Mouse (Mus musculus): Measurements from ENCODE around the gene Trim15.
"Not testable (repeated sequence)": the region's sequence is repeated elsewhere in the genome, so short reads cannot be mapped to it uniquely, and the experiment has no call there.

The Trim15 gene

DNA sequence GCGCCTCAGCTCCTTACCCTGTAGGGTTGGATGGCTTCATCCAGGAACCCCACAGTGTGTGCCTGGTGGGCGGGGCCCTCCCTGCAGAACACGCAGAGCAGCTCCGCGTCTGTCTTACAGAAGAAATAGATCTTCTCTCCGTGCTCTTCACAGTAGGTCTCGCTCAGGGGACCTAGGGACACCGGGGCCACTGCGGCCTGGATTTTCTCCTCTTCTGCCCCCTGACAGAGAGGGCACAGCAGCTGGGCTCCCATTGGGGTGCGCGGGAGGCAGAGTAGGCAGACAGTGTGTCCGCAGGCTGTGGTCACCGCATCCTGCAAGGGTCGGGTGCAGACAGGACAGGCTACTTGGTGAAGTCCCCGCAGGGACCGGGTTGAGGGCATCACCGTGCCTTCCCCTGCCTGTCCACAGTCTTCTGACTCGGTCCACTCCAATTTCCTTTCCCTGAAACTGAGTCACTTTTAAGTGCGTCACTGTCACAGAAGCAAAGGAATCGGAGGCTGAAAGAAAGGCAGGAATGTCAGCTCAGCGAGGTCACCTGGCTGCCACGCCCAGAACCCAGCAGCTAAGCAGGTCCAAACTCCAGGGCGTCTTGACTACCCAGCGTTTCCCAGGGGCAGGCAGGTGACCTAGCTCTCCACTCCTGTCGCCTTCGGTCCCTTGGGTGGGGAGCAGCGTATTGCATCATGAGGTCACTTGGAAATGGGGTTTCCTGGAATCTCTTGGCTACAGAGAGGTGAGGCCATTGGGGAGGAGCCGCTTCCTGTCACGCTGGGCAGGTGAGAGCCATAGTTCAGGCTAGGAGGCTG, at the start of gene Trim15:
TSS of gene Trim15 (minus strand) at position 492 of the 809 bp plus-strand sequence.
- no peak for DNase-seq (ENCODE audit: low spot score in 2 of 2)

DNA sequence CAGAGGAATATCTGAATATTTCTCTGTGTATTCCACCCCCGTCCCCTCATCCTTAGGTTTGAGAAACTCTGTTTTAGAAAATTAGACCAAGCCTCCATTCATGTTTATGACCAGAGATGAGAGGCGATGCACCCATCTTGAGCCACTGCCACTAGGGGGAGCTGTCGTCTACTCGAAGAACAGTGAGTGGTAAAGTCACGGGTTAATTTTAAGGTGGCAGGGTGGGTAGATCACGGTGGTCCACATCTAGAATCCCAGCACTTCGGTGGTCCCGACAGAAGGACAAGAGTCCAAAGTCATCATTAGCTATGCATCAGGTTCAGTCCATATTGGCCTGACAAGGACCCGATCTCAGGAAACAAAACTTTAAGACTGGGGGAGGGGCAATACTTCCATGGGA, 48.1 kb upstream of the Trim15 start:
- peak; percentile 57 to 60 for DNase-seq (ENCODE audit: low spot score in 2 of 2)

DNA sequence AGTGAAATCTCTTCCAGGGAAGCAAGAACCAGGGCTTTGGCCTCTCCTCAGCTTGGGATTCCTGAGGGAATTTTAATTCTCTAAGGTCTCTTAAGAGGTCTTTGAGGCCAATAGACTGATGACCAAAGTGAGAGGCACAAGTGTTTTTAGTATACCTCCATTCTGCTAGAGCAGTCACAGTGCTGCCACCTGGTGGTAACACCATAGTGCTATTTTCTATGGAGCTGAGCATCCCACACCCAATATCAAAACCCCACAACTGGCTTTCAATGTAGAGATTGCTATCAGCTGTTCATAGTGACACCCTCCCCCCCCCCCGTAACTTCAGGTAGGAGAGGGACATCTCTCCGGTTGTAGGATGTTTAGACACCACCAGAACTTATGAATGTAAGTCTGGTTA, 47.1 kb upstream of the Trim15 start:
- peak; percentile 68 to 82 for DNase-seq (ENCODE audit: low spot score in 2 of 2)

DNA sequence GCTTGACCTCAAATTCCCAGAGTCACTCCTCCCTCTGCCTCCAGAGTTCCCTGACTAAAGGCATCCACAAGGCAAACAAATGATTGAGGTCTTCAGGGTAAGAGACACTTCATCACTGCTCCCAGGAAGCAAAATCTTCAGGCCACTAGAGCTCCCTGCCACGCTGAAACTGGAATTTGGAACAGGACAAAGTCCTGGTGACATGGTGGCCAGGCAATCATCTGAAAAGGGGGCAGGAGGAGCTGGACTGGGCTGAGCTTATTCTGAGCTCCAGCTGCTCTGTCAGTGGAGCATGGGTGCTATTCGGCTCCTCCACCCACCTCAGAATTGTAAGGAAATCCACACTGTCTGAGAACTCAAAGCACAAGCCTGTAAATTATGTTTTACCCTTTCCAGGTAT, 45.0 kb upstream of the Trim15 start:
- DNase-seq (ENCODE audit: low spot score in 2 of 2): no peak

DNA sequence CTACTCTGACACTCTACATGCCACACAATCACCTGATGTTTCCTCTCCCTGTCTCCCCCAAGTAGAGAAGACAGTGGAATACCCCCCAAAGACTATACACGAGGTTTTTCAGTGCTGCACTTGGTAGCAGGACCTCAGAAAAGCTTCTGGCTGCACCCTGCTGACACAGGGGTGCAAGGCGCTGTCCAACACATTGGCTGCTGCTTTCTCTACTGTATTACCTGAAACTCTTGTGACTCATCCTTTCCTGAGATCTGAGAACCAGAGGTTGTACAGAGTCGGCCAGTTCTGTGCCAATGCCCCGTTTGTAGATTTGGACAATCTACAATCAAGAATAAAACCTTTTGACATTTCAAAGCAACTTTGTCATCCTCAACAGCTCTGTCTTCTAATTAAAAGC, 42.8 kb upstream of the Trim15 start:
- DNase-seq (ENCODE audit: low spot score in 2 of 2): no peak

DNA sequence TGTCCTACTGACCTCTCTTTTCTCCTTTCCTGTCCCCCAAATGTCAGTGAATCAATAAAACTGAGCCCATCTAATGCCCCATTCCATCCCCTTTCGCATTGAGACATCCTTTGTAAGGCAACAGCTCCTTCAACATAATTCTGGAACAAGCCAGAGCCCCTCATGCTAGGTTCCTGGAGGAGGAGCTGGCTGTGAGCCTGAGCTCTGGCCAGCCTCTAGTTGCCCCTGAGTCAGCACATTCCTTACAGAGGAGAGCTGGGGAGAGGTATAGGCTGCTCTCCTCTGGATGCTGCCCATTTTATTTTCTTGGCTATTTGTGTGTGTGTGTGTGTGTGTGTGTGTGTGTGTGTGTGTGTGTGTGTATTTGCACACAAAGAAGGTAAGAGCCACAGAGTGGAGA, 41.2 kb upstream of the Trim15 start:
- no peak for DNase-seq (ENCODE audit: low spot score in 2 of 2)

DNA sequence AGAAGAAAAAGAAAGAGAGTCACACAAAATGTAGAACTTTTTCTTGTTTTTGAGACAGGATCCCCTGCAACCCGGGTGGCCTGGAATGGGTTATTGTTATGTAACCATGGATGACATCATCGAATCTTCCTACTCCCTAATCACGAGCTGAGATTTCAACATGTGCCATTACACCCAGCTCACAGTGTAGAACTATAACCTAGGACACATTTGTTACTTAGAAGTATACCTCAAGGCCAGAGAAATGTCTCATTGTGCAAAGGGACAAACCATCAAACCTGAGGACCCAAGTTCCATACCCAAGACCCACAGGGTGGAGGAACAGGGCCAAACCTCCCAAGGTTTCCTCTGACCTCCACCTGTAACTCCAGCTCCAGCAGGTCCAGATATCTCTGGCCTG, 36.6 kb upstream of the Trim15 start:
- DNase-seq (ENCODE audit: low spot score in 2 of 2): no peak

DNA sequence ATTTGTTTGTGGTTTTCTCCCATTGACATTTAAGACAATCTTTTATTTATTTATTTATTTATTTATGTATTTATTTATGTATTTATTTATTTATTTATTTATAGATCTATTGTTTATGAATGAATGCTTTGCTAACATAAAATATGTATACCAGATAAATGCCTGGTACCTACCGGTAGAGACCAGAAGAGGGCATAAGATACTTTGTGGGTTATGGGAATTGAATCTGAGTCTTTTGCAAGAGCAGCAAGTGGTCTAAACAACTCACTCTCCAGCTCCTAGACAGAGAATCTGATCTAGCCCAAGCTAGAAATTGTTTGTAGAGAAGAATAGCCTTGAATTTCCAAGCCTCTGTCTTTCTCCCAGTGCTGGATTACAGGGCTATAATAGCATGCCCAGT, 33.7 kb upstream of the Trim15 start:
- no peak for DNase-seq (ENCODE audit: low spot score in 2 of 2)

DNA sequence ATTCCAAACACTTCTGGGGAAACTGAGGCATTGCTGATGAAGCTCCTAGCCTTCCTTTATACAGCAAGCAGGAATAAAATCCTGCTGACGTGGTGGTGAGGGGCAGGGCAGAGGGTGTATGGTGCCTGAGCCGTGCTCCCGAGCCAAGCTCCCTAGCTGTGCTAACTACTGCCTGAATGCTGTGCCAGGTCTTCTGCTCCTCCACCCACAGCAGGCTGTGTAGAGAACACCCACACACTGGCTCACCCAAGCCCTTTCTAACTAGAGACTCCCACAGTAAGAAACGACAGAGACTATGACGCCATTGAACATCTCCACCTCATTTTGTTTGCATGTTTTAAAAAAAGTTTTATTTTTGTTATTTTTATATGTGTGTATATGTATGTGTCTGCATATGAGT, 33.0 kb upstream of the Trim15 start:
- peak; percentile 22 to 23 for DNase-seq (ENCODE audit: low spot score in 2 of 2)

DNA sequence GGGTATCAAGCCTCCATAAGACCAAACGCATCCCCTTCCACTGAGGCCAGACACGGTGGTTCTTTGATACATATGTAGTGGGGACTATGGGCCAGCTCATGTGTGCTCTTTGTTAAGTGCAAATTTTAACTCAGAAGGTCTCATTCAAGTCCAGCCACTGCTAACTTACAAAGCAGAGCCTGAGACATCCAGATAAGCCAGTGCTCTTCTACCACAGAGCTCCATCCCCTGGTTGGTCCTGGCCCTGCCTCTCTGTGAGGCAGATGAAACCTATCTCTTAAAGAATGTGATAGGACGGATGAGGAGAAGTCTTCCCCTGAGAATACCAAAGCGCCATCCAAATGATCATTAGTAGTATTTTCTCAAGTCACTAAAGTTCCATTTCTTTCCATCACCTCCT, 32.4 kb upstream of the Trim15 start:
- no peak for DNase-seq (ENCODE audit: low spot score in 2 of 2)

DNA sequence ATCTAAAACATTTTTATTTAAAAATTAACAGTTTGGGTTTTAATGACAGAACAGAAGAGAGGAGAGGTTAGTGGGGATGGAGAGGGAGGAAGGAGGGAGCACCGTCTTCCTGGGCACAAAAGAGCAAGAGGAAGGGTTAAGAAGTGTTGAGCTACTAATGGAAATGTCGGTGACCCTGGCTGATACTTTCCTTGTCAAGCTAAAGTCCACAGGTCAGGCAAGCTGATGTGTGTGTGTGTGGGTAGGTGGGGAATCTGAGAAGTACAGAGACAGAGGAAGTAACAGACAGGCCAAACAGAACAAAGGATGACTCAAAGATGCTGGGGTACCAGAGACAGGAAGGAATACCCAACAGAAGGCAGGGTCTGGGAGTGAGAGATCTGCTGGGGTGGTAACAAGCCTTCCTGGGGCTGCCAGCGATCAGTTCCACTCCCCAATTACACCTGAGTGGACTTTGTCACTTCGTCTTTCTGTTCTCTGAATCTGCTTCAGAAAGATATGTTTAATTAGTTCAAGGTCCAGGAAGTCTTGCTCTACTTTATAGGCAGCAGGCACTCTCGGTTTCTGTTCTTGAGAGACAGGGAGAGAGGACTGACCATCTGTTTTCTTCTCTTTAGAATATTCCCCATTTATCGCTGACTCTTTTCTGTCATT, 30.7 kb upstream of the Trim15 start, which contains the start of gene Trim31:
TSS of gene Trim31 (plus strand) at position 567 of the 654 bp plus-strand sequence.
- DNase-seq (ENCODE audit: low spot score in 2 of 2): no peak

DNA sequence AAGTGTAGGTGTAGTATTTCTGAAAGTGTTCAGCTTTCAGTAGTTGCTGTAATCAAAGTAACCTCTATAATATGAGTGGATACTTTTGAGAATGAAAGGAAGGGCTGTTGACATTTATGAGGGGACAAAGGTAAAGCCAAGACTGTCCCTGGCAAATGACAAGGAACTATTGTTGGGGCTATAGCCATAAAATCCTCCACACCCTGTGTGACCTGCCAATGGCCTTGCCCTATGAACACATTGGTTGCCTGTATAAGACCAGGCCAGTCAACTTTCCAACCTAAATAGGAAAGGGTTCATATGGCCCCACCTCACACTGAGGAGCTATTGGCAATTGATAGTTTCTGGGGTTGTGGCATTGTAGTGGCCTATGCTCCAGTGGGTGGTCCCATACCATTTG, 30.1 kb upstream of the Trim15 start:
- DNase-seq (ENCODE audit: low spot score in 2 of 2): no peak

DNA sequence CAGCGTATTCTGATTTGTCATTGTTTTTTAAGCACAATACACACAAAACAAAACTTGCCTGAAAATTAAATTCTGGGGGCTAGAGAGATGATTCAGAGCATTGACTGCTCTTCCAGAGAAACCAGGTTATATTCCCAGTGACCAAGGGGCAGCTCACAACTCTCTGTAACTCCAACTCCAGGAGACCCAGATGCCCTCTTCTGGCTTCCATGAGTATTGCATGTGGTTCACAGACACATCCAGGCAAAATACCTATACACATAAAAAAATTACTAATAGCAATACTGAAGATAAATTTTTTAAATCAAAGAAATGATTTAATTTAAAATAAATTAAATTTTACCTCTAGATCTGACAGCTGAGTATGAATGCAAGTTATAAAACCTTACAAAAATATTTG, 29.6 kb upstream of the Trim15 start:
- DNase-seq (ENCODE audit: low spot score in 2 of 2): peak in 1 of 2 experiments; percentile 25

DNA sequence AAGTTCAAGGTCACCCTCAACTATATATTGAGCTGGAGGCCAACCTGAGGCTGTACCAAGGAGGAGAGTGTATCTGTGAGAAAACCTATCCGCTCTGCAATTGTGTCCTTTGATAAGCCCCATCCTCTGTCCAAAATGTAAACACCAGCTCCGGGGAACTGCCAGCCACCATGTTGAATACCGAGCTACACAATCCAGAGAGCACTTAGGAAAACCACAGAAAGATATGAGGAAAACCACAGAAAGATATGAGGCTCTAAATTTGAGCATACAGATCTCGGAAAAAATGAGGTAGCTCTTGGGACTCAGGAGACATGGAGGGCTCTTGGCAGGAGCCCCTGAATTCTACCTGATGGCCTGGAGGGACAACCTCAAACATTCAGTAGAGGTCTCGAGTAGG, 26.4 kb upstream of the Trim15 start:
- no peak for DNase-seq (ENCODE audit: low spot score in 2 of 2)

DNA sequence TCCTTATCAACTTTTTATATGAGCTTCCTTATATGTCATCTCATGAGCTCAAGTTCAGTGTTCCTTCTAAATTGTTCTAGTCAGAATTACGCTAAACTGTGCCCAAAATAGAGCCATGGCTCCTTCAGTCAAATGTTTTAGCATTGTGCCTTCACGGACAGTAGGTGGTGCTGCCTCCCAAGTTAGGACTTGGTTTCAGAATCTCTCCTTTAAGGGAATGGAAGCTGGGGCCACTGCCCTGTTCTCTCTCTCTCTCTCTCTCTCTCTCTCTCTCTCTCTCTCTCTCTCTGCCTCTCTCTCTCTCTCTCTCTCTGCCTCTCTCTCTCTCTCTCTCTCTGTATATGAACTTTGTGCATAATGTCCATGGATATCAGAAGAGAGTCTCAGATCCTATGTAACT, 25.4 kb upstream of the Trim15 start:
- DNase-seq (ENCODE audit: low spot score in 2 of 2): peak; percentile 24 to 39

DNA sequence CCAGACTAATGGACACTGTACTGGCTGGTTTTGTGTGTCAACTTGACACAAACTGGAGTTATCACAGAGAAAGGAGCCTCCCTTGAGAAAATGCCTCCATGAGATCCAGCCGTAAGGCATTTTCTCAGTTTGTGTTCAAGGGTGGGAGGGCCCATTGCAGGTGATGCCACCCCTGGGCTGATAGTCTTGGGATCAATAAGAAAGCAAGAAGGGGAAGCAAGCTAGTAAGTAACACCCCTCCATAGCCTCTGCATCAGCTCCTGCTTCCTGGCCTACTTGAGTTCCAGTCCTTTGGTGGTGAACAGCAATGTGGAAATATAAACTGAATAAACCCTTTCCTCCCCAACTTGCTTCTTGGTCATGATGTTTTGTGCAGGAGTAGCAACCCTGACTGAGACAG, 24.5 kb upstream of the Trim15 start:
- not testable (repeated sequence) for DNase-seq (ENCODE audit: low spot score in 2 of 2)

DNA sequence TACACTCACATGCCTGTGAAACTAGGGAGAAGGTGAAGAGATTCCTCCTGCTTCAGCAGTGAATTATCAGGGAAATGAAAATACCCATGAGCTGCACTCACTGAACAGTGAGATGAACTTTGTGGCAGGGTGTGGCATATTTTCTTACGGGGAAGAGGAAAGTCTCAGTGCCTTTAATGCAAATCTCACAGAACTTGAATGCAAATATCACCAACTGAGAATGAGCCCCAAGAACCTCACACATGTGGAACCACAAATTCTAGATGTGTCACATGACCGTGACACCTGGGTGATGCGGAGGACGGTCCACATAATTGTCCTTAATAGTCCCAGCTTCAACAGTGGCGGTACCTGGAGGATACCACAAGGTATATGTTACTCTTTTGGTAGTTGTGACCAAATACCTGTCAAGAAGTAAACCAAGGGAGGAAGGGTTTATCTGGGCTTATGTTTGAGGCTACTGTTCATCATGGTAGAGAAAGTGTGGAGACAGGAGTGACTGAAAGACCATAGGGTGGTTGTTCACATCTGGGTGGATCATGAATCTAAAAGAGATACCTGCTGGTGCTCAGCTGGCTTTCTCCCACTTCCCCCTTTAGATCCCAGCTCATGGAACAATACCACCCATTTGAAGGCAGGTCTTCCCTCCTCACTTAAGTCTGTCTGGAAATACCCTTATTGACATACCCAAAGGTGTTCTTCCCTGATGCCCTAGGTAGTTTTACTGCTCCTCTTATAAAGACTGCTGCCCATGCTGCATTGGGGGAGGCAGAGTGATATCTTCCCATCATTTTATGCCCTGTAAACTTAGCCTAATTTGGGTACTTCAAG, 23.3 kb upstream of the Trim15 start, which contains the start of gene Trim40:
TSS of gene Trim40 (minus strand) at position 51 of the 831 bp plus-strand sequence.
- DNase-seq (ENCODE audit: low spot score in 2 of 2): no peak

DNA sequence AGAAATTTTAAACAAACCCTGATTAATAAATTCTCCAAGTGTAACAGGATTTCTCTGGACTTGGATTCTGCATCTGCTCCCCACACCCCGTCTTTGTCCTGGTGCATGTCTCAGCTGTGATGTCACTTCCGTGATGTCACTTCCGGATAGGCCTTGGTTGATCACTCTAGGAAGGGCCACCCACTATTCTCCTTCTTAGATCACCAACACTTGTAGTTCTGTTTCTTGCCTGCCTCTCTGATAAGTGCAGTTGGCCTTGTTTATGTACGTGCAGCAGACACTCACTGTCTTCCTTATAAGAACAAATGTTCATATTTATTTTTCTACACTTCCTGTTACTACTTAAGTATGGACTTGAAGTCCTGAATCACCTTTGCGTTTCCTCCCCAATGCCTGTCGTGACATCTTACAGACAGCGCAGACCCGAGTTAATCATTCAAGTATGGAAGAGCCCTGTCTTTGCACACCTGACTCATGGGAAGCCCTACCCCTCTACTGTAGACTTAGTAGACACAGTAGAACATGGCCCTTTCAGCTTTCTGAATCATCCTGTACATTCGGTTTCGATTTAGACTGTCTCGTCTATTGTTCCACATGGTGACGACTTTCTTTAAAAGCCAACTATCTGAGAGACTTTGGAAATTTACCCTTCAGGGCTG, 18.3 kb upstream of the Trim15 start:
- DNase-seq (ENCODE audit: low spot score in 2 of 2): no peak

DNA sequence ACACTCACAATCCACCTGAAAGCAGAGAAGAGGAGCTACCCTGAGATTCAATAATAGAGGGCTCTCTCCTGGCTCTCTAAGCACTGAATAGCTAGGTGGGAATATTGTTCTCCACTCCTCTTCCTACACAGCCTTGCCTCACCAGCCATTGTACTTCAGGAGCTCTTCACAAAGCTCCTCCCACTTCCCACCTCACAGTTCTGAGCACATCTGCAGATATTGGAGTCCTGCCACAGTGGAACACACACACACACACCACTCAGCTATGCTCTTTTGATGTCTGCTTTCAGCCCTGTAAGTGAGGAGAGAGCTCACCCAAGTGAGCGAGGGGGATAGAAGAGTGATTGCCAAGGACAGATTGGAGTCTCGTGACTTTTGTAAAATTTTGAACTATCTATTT, 16.3 kb upstream of the Trim15 start:
- DNase-seq (ENCODE audit: low spot score in 2 of 2): no peak

DNA sequence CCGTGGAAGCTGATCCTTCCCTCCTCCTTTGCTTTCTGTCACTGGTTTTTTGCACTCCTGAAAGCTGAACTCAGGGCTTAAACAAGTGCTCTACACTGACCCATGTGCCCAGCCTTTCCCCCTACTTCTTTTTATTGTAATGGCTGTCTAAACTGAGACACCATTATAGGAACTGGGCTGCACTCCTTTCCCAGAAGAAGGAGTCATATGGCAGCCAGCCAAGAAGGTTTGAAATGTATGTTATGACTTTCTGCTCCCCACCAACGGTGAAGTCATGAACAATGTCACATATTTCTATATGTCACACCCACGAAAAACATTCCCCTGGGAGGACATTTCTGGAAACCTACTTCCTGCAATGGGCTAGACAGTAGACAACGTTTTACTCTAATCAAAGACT, 7.6 kb upstream of the Trim15 start:
- no peak for DNase-seq (ENCODE audit: low spot score in 2 of 2)

DNA sequence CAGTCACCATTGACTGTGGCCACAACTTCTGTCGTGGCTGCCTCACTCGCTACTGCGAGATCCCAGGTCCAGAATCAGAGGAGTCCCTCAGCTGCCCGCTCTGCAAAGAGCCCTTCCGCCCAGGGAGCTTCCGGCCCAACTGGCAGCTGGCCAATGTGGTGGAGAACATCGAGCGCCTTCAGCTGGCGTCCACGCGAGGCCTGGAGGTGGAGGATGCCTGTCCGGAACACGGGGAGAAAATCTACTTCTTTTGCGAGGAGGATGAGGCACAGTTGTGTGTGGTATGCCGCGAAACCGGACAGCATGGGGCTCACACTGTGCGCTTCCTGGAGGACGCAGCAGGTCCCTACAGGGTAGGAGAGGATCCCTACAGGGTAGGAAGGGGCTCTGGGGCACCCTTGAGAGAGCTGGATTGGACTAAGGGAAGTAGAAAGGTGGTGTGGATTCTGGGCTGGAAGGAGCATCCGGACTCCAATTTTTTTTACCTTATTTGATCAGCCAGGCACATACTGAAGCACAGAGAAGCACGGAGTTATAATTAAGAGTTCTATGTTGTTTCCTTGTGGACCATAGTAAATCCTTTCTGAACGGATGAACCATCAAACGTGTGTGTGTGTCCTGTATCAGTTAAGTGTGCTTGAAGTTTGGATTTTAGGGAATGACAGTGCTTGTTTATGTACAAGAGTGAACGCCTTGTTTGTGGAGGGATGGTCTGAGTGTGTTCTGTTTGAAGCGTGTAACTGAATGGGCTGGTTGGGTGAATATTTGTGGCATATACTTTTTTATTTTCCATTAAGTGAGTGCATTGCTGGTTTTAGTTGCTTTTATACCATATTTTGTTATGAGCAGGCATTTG, 3.2 kb upstream of the Trim15 start:
- DNase-seq (ENCODE audit: low spot score in 2 of 2): no peak
